Mouse (Mus musculus) thymus, adult 2 months (tissue): Measurements from ENCODE around the gene Cul4a.

ENCODE experiments used
- CTCF ChIP-seq: fragments of 200-500 bp; IDR thresholded peaks from 2 replicates; pipeline ENCODE4 v1.5.1; 2012; ENCODE audit warnings: mild to moderate bottlenecking, control low read depth, low read length, moderate library complexity, borderline replicate concordance; ENCODE audit not compliant: control insufficient read depth, poor library complexity, insufficient read depth; ENCODE audit errors: extremely low read depth
- POLR2A ChIP-seq: fragments of 200-500 bp; IDR thresholded peaks from 2 replicates; pipeline ENCODE4 v1.6.1; 2012; ENCODE audit warnings: mild to moderate bottlenecking, low read length, control low read depth, moderate library complexity; ENCODE audit not compliant: control insufficient read depth, poor library complexity, insufficient read depth; ENCODE audit errors: extremely low read depth

DNA sequence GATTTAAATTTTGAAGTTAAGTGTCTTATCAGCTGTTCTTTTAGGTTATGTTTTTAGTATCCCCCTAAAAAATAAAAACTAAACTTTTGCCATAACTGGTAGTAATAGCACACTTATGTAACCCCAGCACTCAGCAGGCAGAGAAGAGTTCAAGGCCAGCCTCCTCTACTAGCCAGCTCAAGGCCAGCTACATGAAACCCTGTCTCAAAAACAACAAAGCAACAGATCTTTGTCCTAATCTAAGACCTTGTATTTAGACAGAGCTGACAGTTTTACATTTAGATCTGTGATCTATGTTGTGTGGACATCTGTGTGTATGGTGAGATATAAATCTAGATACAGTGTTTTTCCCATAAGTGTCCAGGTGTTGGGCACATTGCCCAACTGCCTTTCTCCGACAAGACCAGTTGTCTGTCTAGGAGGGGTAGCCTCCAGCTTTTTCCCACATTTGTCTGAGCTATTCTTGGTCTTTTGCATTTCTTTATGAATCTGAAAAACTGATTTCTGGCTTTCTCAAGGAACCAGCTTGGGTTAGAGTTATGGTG, 4.1 kb downstream of the Cul4a start:
- TF ChIP-seq POLR2A (no peak), CTCF (no peak)
